Mouse (Mus musculus) testis, adult 2 months (tissue): ENCODE data around the gene Rhbdf1.

ENCODE experiments used
- CTCF ChIP-seq: fragments of 200-500 bp; IDR thresholded peaks from 2 replicates; pipeline ENCODE4 v1.5.1; 2012; ENCODE audit warnings: low read depth, mild to moderate bottlenecking, inconsistent platforms, low read length, moderate library complexity; ENCODE audit not compliant: control insufficient read depth, insufficient read depth, insufficient replicate concordance
- POLR2A ChIP-seq: fragments of 200-500 bp; IDR thresholded peaks from 2 replicates; pipeline ENCODE4 v1.6.1; 2012; ENCODE audit warnings: low read depth, mild to moderate bottlenecking, inconsistent platforms, low read length, moderate library complexity; ENCODE audit not compliant: control insufficient read depth

- TF ChIP-seq POLR2A: no peak
- no peak for TF ChIP-seq CTCF
Measured at GRCm38 (mm10) chr11:32235646-32236045, 13.5 kb upstream of the Rhbdf1 start.
